Mouse (Mus musculus) intestine, embryonic 16.5 days (tissue): ENCODE results near the gene Gpr142. TPM values are rescaled to one million over a fixed set of nuclear protein-coding genes. Genes with fewer than 3 reads are reported as not detected.

Experiments
- ATAC-seq: fragments of 200-750 bp; cut with Nextera tagmentation; 2 replicates; pipeline ENCODE4 v1.8.0; 2017; ENCODE audit warnings: moderate TSS enrichment, moderate library complexity
- H3K27ac ChIP-seq: fragments of 300-500 bp; sonication (generic); 2 replicates; pipeline ENCODE4 v1.5.1; 2014; ENCODE audit warnings: mild to moderate bottlenecking, low read length
- H3K27me3 ChIP-seq: fragments of 300-500 bp; sonication (generic); replicated peaks from 2 replicates; pipeline ENCODE4 v1.6.1; 2014; ENCODE audit warnings: low read length, control low read depth, mixed read lengths; ENCODE audit not compliant: control insufficient read depth, insufficient read depth
- H3K36me3 ChIP-seq: fragments of 300-500 bp; sonication (generic); 2 replicates; pipeline ENCODE4 v1.6.1; 2014; ENCODE audit warnings: low read length, control low read depth; ENCODE audit not compliant: control insufficient read depth, insufficient read depth
- H3K4me1 ChIP-seq: fragments of 300-500 bp; sonication (generic); 2 replicates; pipeline ENCODE4 v1.6.1; 2014; ENCODE audit warnings: low read length, control low read depth, mixed read lengths; ENCODE audit not compliant: control insufficient read depth, insufficient read depth
- H3K4me2 ChIP-seq: fragments of 300-500 bp; sonication (generic); 2 replicates; pipeline ENCODE4 v1.6.1; 2014; ENCODE audit warnings: low read depth, low read length, control low read depth
- H3K4me3 ChIP-seq: fragments of 300-500 bp; sonication (generic); 2 replicates; pipeline ENCODE4 v1.5.1; 2014; ENCODE audit warnings: mild to moderate bottlenecking, low read length
- H3K9ac ChIP-seq: fragments of 300-500 bp; sonication (generic); 2 replicates; pipeline ENCODE4 v1.6.1; 2014; ENCODE audit warnings: low read depth, low read length
- H3K9me3 ChIP-seq: fragments of 300-500 bp; sonication (generic); 2 replicates; pipeline ENCODE4 v1.6.1; 2016; ENCODE audit warnings: low read length, control low read depth; ENCODE audit not compliant: control insufficient read depth
- WGBS: fragments of 180-500 bp; shearing (Covaris S2); extraction: QIAGEN DNeasy Blood & Tissue Kit; methylation state at CpG from one replicate; pipeline ENCODE4 v1.1.7; 2014; 5-methylcytosine and 5-hydroxymethylcytosine counted together
- polyA plus RNA-seq: library from polyadenylated mRNA; unstranded; fragments of >200 nt; fragmentation: Nextera tagmentation; extraction: Ambion mirVana; gene quantifications from 2 replicates; pipeline ENCODE4 v1.2.1, GENCODE M21; 2015

Gene Gpr142
- polyA plus RNA-seq, 1 experiment from 2014 or later = 0.43 TPM

DNA sequence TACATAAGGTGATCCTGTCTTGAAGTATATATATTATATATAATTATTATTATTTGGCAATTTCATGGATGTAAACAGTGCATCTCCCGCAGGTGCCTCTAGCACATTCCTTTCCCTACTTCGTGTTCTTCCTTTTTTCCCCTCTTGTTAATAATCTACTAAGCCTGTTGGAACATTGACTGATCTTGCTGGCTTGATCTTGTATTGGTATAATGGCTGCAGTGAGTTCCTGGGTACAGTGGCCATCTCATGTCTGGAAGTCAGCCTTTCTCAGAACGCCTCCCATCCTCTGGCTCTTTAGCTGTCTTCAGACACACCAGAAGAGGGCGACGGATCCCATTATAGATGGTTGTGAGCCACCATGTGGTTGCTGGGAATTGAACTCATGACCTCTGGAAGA, 57.4 kb downstream of the Gpr142 start:
- H3K4me3 ChIP-seq = no peak overlapping the region
- peaks cover 5% of the 10 kb centered on the region for H3K4me1 ChIP-seq
- no peak for ATAC-seq
- H3K36me3 ChIP-seq = no peaks in the 10 kb centered on the region
- no peak overlapping the region for H3K27ac ChIP-seq
- no peaks in the 10 kb centered on the region for H3K27me3 ChIP-seq
- no peaks in the 10 kb centered on the region for H3K9me3 ChIP-seq
- 73% methylated on average over 5 of the region's 5 CpGs for WGBS
- no peak overlapping the region for H3K4me2 ChIP-seq
- no peak overlapping the region for H3K9ac ChIP-seq

Other genes starting within 250 kb of the Gpr142 start
- 894 and 926 TPM in 2 replicates for gene Rpl38, start 130.4 kb upstream of the Gpr142 start, polyA plus RNA-seq
- 39.1 and 48.3 TPM in 2 replicates for gene Ttyh2, start 123.5 kb upstream of the Gpr142 start, polyA plus RNA-seq
- 0.39 and 0.50 TPM in 2 replicates for gene Dnaic2, start 71.5 kb upstream of the Gpr142 start, polyA plus RNA-seq
- gene Kif19a, start 33.5 kb upstream of the Gpr142 start, polyA plus RNA-seq = 0.15 and 0.51 TPM in 2 replicates
- gene Btbd17, start 3.0 kb upstream of the Gpr142 start, polyA plus RNA-seq = 0.71 and 0.87 TPM in 2 replicates
- gene Gprc5c, start 52.2 kb downstream of the Gpr142 start, polyA plus RNA-seq = 10.5 and 10.9 TPM in 2 replicates
- 2.5 and 2.6 TPM in 2 replicates for gene Cd300a, start 91.1 kb downstream of the Gpr142 start, polyA plus RNA-seq
- gene Cd300lb, start 135.5 kb downstream of the Gpr142 start, polyA plus RNA-seq = 0.23 and 0.33 TPM in 2 replicates
- gene Cd300c, start 170.2 kb downstream of the Gpr142 start, polyA plus RNA-seq = not detected in 2 replicates
- gene Cd300ld, start 191.0 kb downstream of the Gpr142 start, polyA plus RNA-seq = 0.16 and 0.22 TPM in 2 replicates
- gene Cd300c2, start 203.0 kb downstream of the Gpr142 start, polyA plus RNA-seq = 2.2 and 3.5 TPM in 2 replicates
- gene Cd300ld2, start 217.3 kb downstream of the Gpr142 start, polyA plus RNA-seq = not detected in 2 replicates
- not detected in 2 replicates for gene Cd300ld4, start 228.1 kb downstream of the Gpr142 start, polyA plus RNA-seq
- not detected in 2 replicates for gene Cd300ld5, start 238.8 kb downstream of the Gpr142 start, polyA plus RNA-seq
- gene Cd300ld3, start 249.5 kb downstream of the Gpr142 start, polyA plus RNA-seq = not detected in 2 replicates